Mouse (Mus musculus) right cerebral cortex, postnatal 25 days (tissue): ENCODE measurements at regions not wholly inside any gene's neighbourhood (a gene's known extent, or its start where the extent isn't known, plus 50 kb on each side); places are given as distances from the start of the nearest gene placed in this dataset.

Source experiments
- DNase-seq: peaks from one replicate; pipeline ENCODE4 v3.0.0; 2022

GRCm38 (mm10) chr10:111745116-111745515 is 227.3 kb upstream of the Krr1 start:
- no peak for DNase-seq

GRCm38 (mm10) chr10:111746067-111746878 is 226.2 kb upstream of the Krr1 start:
- no peak for DNase-seq

- DNase-seq = no peak
Measured at GRCm38 (mm10) chr10:111746879-111747477, 225.5 kb upstream of the Krr1 start.

GRCm38 (mm10) chr10:111748482-111748881 is 224.0 kb upstream of the Krr1 start:
- DNase-seq = no peak

- no peak for DNase-seq
Measured at GRCm38 (mm10) chr10:111753646-111754045, 218.8 kb upstream of the Krr1 start.

GRCm38 (mm10) chr10:111755964-111756363 is 216.5 kb upstream of the Krr1 start:
- no peak for DNase-seq

- no peak for DNase-seq
Measured at GRCm38 (mm10) chr10:111756528-111756927, 215.9 kb upstream of the Krr1 start.

GRCm38 (mm10) chr10:111757689-111758088 is 214.8 kb upstream of the Krr1 start:
- DNase-seq = no peak

- DNase-seq = no peak
Measured at GRCm38 (mm10) chr10:111759505-111759904, 213.0 kb upstream of the Krr1 start.

GRCm38 (mm10) chr10:111762751-111763528 is 209.5 kb upstream of the Krr1 start:
- no peak for DNase-seq

GRCm38 (mm10) chr10:111767011-111767720 is 205.3 kb upstream of the Krr1 start:
- no peak for DNase-seq

GRCm38 (mm10) chr10:111767813-111768455 is 204.5 kb upstream of the Krr1 start:
- no peak for DNase-seq

GRCm38 (mm10) chr10:111769486-111770002 is 202.9 kb upstream of the Krr1 start:
- no peak for DNase-seq

GRCm38 (mm10) chr10:111770027-111770426 is 202.4 kb upstream of the Krr1 start:
- DNase-seq = no peak

GRCm38 (mm10) chr10:111771010-111771409 is 201.5 kb upstream of the Krr1 start:
- no peak for DNase-seq

GRCm38 (mm10) chr10:111777559-111777958 is 194.9 kb upstream of the Krr1 start:
- DNase-seq = no peak

- DNase-seq = no peak
Measured at GRCm38 (mm10) chr10:111778111-111778510, 194.4 kb upstream of the Krr1 start.

- no peak for DNase-seq
Measured at GRCm38 (mm10) chr10:111779956-111780355, 192.5 kb upstream of the Krr1 start.

- no peak for DNase-seq
Measured at GRCm38 (mm10) chr10:111782195-111782810, 190.2 kb upstream of the Krr1 start.

GRCm38 (mm10) chr10:111783496-111783895 is 189.0 kb upstream of the Krr1 start:
- DNase-seq = no peak

GRCm38 (mm10) chr10:111784065-111784853 is 188.2 kb upstream of the Krr1 start:
- no peak for DNase-seq
